Mouse (Mus musculus): Measurements from ENCODE around the gene Gm10260. TPM values are rescaled to one million over a fixed set of nuclear protein-coding genes. Genes with fewer than 3 reads are reported as not detected.

Gm10260 gene
- total RNA-seq, 2 experiments from 2014 or later: 17.2 to 38.6 TPM

- no peak for ATAC-seq (replicated peaks; ENCODE audit: poor library complexity, severe bottlenecking)
Observed at GRCm38 (mm10) chr13:97769205-97769604, 8.8 kb upstream of the Gm10260 start.

- no peak for ATAC-seq (replicated peaks; ENCODE audit: poor library complexity, severe bottlenecking)
Observed at GRCm38 (mm10) chr13:97768803-97769202, 8.4 kb upstream of the Gm10260 start.

- ATAC-seq (replicated peaks; ENCODE audit: poor library complexity, severe bottlenecking): no peak
Observed at GRCm38 (mm10) chr13:97768046-97768682, 7.7 kb upstream of the Gm10260 start.

- ATAC-seq (replicated peaks; ENCODE audit: poor library complexity, severe bottlenecking): no peak
Observed at GRCm38 (mm10) chr13:97766600-97766999, 6.2 kb upstream of the Gm10260 start.

GRCm38 (mm10) chr13:97765913-97766312 is 5.5 kb upstream of the Gm10260 start:
- no peak for ATAC-seq (replicated peaks; ENCODE audit: poor library complexity, severe bottlenecking)

GRCm38 (mm10) chr13:97764067-97764466 is 3.6 kb upstream of the Gm10260 start:
- ATAC-seq (replicated peaks; ENCODE audit: poor library complexity, severe bottlenecking): no peak

GRCm38 (mm10) chr13:97763436-97763835 is 3.0 kb upstream of the Gm10260 start:
- no peak for ATAC-seq (replicated peaks; ENCODE audit: poor library complexity, severe bottlenecking)

- no peak for ATAC-seq (replicated peaks; ENCODE audit: poor library complexity, severe bottlenecking)
Observed at GRCm38 (mm10) chr13:97762121-97762520, 1.7 kb upstream of the Gm10260 start.

- no peak for ATAC-seq (replicated peaks; ENCODE audit: poor library complexity, severe bottlenecking)
Observed at GRCm38 (mm10) chr13:97757033-97757432, 3.4 kb downstream of the Gm10260 start.

- no peak for ATAC-seq (replicated peaks; ENCODE audit: poor library complexity, severe bottlenecking)
Observed at GRCm38 (mm10) chr13:97756091-97756490, 4.3 kb downstream of the Gm10260 start.

- ATAC-seq (replicated peaks; ENCODE audit: poor library complexity, severe bottlenecking): no peak
Observed at GRCm38 (mm10) chr13:97750851-97751381, 9.5 kb downstream of the Gm10260 start.

GRCm38 (mm10) chr13:97747037-97747860 is 13.2 kb downstream of the Gm10260 start:
- no peak for ATAC-seq (replicated peaks; ENCODE audit: poor library complexity, severe bottlenecking)

GRCm38 (mm10) chr13:97744669-97745068 is 15.8 kb downstream of the Gm10260 start:
- ATAC-seq (replicated peaks; ENCODE audit: poor library complexity, severe bottlenecking): no peak

- no peak for ATAC-seq (replicated peaks; ENCODE audit: poor library complexity, severe bottlenecking)
Observed at GRCm38 (mm10) chr13:97744036-97744435, 16.4 kb downstream of the Gm10260 start.

GRCm38 (mm10) chr13:97743229-97743988 is 17.0 kb downstream of the Gm10260 start:
- no peak for ATAC-seq (replicated peaks; ENCODE audit: poor library complexity, severe bottlenecking)

- ATAC-seq (replicated peaks; ENCODE audit: poor library complexity, severe bottlenecking): no peak
Observed at GRCm38 (mm10) chr13:97735931-97736330, 24.5 kb downstream of the Gm10260 start.

GRCm38 (mm10) chr13:97734760-97735159 is 25.7 kb downstream of the Gm10260 start:
- no peak for ATAC-seq (replicated peaks; ENCODE audit: poor library complexity, severe bottlenecking)

- no peak for ATAC-seq (replicated peaks; ENCODE audit: poor library complexity, severe bottlenecking)
Observed at GRCm38 (mm10) chr13:97725160-97725825, 35.1 kb downstream of the Gm10260 start.

- no peak for ATAC-seq (replicated peaks; ENCODE audit: poor library complexity, severe bottlenecking)
Observed at GRCm38 (mm10) chr13:97724551-97724950, 35.9 kb downstream of the Gm10260 start.
